Mouse (Mus musculus) forebrain, embryonic 11.5 days (tissue): ENCODE results near the gene Pla1a. TPM values are rescaled to one million over a fixed set of nuclear protein-coding genes. Genes with fewer than 3 reads are reported as not detected.
A peak's percentile ranks its signal among the peaks of the same experiment; 100 is the strongest.
"Not testable (repeated sequence)": the region's sequence is repeated elsewhere in the genome, so short reads cannot be mapped to it uniquely, and the experiment has no call there.

Source experiments
- ATAC-seq: fragments of 200-750 bp; cut with Nextera tagmentation; replicated peaks from 2 replicates; pipeline ENCODE4 v1.8.0; 2017; ENCODE audit warnings: moderate TSS enrichment; ENCODE audit not compliant: low FRiP score
- DNase-seq: peaks from one replicate; pipeline ENCODE4 v3.0.0-alpha.2; 2017; ENCODE audit warnings: low spot score
- H3K27ac ChIP-seq: fragments of 300-500 bp; sonication (generic); 2 replicates; pipeline ENCODE4 v1.5.1; 2014; ENCODE audit warnings: low read depth, low read length
- H3K27me3 ChIP-seq: fragments of 300-500 bp; sonication (generic); 2 replicates; pipeline ENCODE4 v1.6.1; 2014; ENCODE audit warnings: mild to moderate bottlenecking, low read length, mixed read lengths; ENCODE audit not compliant: control insufficient read depth, insufficient read depth
- H3K36me3 ChIP-seq: fragments of 300-500 bp; sonication (generic); 2 replicates; pipeline ENCODE4 v1.6.1; 2014; ENCODE audit warnings: mild to moderate bottlenecking, low read length, moderate library complexity, mixed read lengths; ENCODE audit not compliant: control insufficient read depth, insufficient read depth
- H3K4me1 ChIP-seq: fragments of 300-500 bp; sonication (generic); replicated peaks from 2 replicates; pipeline ENCODE4 v1.6.1; 2014; ENCODE audit warnings: low read length, mixed read lengths; ENCODE audit not compliant: control insufficient read depth, insufficient read depth
- H3K4me2 ChIP-seq: fragments of 300-500 bp; sonication (generic); 2 replicates; pipeline ENCODE4 v1.6.1; 2014; ENCODE audit warnings: low read depth, mild to moderate bottlenecking, low read length, moderate library complexity, mixed read lengths; ENCODE audit not compliant: severe bottlenecking
- H3K4me3 ChIP-seq: fragments of 300-500 bp; sonication (generic); 2 replicates; pipeline ENCODE4 v1.5.1; 2014; ENCODE audit warnings: low read depth, low read length
- H3K9ac ChIP-seq: fragments of 300-500 bp; sonication (generic); 2 replicates; pipeline ENCODE4 v1.6.1; 2014; ENCODE audit warnings: low read length
- H3K9me3 ChIP-seq: fragments of 300-500 bp; sonication (generic); 2 replicates; pipeline ENCODE4 v1.6.1; 2016; ENCODE audit warnings: low read length, mixed read lengths; ENCODE audit not compliant: control insufficient read depth
- WGBS: fragments of 180-500 bp; shearing (Covaris S2); extraction: QIAGEN DNeasy Blood & Tissue Kit; methylation state at CpG from one replicate; pipeline ENCODE4 v1.1.7; 2014; 5-methylcytosine and 5-hydroxymethylcytosine counted together
- polyA plus RNA-seq: library from polyadenylated mRNA; unstranded; fragments of >200 nt; fragmentation: Nextera tagmentation; extraction: Ambion mirVana; gene quantifications from 2 replicates; pipeline ENCODE4 v1.2.1, GENCODE M21; 2014

The Pla1a gene
- polyA plus RNA-seq, result 0.15 and 0.25 TPM in 2 replicates

DNA sequence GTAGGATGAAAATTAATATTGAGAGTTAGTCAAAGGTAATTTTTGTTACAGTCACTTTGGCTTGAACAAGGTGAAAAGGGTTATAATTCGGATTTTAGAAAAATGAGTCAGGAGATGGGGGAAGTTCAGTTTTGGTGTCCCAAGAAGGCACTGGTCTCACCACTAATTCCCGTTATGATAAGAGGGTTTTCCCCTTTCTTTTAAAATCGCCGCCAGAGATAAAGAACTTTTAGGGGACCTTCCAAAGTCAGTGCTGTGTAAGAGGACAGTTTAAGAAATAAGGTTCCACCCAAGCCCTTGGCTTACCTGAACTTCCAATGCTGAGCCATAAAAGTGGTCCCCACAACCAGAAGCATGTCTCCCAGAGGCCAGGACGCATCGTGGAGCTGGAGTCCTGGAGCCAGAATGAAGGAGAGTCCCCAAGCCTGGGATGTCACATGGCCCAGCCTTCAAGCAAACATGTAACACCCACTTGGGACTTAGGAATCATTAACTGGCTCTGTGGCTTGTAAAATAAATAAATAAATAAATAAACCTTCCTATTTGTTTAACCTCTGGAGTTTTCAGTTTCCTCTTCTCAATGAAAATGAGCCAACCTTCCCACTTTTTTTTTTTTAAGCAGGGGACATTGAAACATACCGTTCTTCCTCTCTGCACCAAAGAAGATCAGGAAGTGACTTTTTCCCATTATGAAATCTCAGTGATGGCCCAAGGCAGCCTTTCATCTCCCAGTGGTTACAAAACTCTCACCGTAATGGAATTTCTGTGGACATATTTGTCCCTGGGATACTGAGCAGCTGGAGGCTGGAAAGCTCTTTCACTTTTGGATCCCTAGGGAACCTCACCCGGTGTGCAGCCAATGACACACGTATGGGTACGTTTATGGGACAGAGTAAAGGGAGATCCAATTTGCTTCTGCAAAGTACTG lies at the start of gene Pla1a:
Pla1a (minus strand) TSS at position 648 of the 928 bp plus-strand sequence.
- WGBS, result 88% methylated on average over 11 of the region's 11 CpGs
- Histone ChIP-seq H3K36me3 (no peaks in the 10 kb centered on the region), H3K9me3 (no peaks in the 10 kb centered on the region), H3K4me3 (no peak within 1 kb of the TSS), H3K9ac (no peak within 1 kb of the TSS), H3K4me1 (no peaks in the 10 kb centered on the region), H3K4me2 (no peak within 1 kb of the TSS), H3K27ac (no peak within 1 kb of the TSS), H3K27me3 (no peaks in the 10 kb centered on the region)
- ATAC-seq (no peak), DNase-seq (no peak)

DNA sequence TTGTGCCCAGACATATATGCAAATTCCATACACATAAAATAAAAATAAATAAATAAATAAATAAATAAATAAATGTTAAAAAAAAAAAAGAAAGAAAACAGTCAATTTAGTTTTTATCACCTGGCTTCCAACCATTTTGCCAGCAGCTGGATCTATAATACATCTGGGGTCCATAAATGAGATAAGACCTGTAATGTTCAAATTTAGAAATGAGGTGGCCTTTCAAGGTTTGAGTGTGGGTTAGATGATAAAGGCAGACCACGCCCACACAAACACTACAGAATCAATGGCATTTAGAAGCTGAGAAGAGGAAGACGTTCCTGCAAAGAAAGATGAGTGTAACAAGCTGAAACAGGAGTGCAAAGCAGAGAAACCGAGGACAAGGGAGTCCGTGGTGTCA lies 48.4 kb upstream of the Pla1a start:
- Histone ChIP-seq H3K27me3 (peaks cover 4% of the 10 kb centered on the region; the same call in 1 of the 2 replicates), H3K27ac (no peak overlapping the region), H3K9me3 (no peaks in the 10 kb centered on the region)

DNA sequence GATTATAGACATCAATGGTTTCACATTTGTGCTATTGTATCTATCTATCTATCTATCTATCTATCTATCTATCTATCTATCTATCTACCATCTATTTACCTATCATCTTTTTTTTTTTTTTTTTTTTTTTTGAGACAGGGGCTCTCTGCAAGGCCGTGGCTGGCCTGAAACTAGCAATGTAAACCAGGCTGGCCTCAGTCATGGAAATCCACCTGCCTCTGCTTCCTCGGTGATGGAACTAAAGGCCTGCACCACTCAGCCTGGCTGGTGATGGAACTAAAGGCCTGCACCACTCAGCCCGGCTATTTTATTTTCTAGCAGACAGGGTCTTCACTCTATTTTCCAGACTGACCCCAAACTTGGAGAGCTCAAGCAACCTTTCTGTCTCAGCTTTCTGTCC lies 45.4 kb upstream of the Pla1a start:
- no peak overlapping the region for H3K4me2 ChIP-seq
- no peak overlapping the region for H3K4me3 ChIP-seq
- WGBS, result 88% methylated on average over 3 of the region's 3 CpGs
- no peak overlapping the region for H3K27ac ChIP-seq
- H3K9ac ChIP-seq, result no peak overlapping the region
- H3K36me3 ChIP-seq, result no peaks in the 10 kb centered on the region
- H3K4me1 ChIP-seq, result peaks cover 2% of the 10 kb centered on the region; the same call in 1 of the 2 replicates
- no peaks in the 10 kb centered on the region for H3K9me3 ChIP-seq
- ATAC-seq (no peak), DNase-seq (no peak)
- peaks cover under 1% of the 10 kb centered on the region; the same call in 1 of the 2 replicates for H3K27me3 ChIP-seq

More for the DNA sequence above, 48.4 kb upstream of the Pla1a start:
- 77% methylated on average over 4 of the region's 4 CpGs for WGBS
- H3K9ac ChIP-seq, result no peak overlapping the region
- H3K36me3 ChIP-seq, result no peaks in the 10 kb centered on the region
- DNase-seq (no peak), ATAC-seq (no peak)
- no peak overlapping the region for H3K4me2 ChIP-seq
- H3K4me3 ChIP-seq, result no peak overlapping the region
- H3K4me1 ChIP-seq, result peaks cover 2% of the 10 kb centered on the region; the same call in 1 of the 2 replicates

DNA sequence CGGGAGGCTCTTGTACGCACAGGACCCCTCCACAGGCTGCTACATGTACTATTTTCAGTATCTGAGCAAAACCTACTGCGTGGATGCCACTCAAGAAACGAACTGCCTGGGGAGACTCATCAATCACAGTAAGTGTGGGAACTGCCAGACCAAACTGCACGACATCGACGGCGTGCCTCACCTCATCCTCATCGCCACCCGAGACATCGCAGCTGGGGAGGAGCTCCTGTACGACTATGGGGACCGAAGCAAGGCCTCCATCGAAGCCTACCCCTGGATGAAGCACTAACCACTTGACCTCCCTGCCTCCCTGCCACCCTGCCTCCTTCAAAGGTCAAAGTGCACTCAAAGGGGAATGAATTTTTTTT lies 44.3 kb upstream of the Pla1a start:
- H3K4me3 ChIP-seq, DNase-seq, ATAC-seq, H3K36me3 ChIP-seq, H3K9me3 ChIP-seq, H3K27ac ChIP-seq, H3K27me3 ChIP-seq, H3K4me1 ChIP-seq: not testable (repeated sequence)
- Histone ChIP-seq H3K9ac (0 out of 2 replicates have a peak overlapping the region, but pooled peaks have one; percentile 37), H3K4me2 (peak overlapping the region; percentile 63)
- WGBS, result 65% methylated on average over 14 of the region's 14 CpGs

DNA sequence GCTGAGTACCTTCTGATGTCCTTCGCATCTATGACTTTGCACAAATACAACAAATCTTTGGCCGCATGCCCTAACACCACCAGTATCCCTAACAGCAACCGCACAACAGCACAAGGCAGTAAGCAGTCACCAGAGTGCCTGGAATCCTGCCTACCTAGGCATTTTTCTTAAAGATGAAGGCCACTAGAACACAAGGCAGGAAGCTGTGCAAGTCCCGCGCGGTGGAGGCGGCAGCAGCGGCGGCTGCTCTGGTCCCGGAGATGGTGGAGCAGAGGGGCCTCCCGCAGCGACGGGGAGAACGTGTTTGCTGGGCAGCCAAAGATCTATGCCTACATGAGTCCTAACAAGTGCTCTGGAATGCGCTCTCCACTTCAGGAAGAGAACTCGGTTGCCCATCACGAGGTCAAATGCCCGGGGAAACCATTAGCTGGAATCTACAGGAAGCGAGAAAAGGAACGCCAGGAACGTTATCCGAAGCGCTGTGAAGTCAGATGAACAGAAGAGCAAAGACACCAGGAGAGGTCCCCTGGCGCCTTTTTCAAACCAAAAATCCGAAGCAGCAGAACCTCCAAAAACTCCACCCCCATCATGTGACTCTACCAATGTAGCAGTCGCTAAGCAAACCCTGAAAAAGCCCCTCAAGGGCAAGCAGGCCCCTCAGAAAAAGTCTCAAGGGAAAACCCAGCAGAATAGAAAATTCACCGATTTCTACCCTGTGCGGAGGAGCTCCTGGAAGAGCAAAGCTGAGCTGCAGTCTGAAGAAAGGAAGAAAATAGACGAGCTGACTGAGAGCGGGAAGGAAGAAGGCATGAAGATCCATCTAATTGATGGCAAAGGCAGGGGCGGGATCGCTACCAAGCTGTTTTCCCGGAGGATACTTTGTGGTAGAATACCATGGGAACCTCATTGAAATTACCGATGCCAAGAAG lies 43.6 kb upstream of the Pla1a start:
- no peak; the same call in 1 of the 2 replicates for ATAC-seq
- H3K9me3 ChIP-seq, result no peaks in the 10 kb centered on the region
- peaks cover 2% of the 10 kb centered on the region; the same call in 1 of the 2 replicates for H3K4me1 ChIP-seq
- H3K4me2 ChIP-seq, result peak overlapping the region; percentile 63
- H3K27ac ChIP-seq, result no peak overlapping the region
- H3K9ac ChIP-seq, result peak overlapping the region; percentile 37
- no peaks in the 10 kb centered on the region for H3K27me3 ChIP-seq
- WGBS, result 11% methylated on average over 34 of the region's 34 CpGs
- DNase-seq, result peak; percentile 69
- peak overlapping the region; percentile 23 for H3K4me3 ChIP-seq
- no peaks in the 10 kb centered on the region for H3K36me3 ChIP-seq

DNA sequence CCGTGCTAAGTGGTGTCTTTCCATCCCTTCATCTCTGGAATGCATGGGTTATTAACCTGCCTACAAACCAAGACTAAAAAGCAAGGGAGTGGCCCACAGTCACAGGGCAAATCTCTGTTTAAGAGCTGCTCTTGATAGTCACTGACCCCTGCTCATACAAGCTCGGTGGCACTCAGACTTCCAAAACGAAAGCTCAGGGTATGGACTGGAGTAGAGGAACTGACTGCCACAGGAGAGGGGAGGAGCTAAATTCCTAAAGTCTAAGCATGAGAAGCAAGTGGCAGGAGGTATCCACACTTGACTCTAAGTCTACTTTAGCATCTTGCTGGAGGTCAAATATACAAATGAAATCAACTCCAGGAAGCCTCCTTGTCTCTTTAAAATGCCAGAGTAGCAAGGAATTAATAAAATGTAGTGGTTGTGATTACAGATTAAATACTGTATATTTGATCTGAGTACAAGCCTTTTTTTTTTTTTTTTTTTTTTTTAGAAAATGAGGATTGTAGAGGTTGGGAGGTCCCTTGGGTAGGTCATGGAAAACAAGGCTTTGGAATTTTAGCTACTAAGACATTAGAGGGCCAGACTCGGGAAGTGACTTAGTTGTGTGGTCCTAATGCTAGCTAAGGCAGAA lies 42.9 kb upstream of the Pla1a start:
- no peaks in the 10 kb centered on the region for H3K9me3 ChIP-seq
- no peak overlapping the region for H3K4me3 ChIP-seq
- H3K36me3 ChIP-seq, result no peaks in the 10 kb centered on the region
- no peak overlapping the region; the same call in 1 of the 2 replicates for H3K9ac ChIP-seq
- H3K27me3 ChIP-seq, result no peaks in the 10 kb centered on the region
- H3K27ac ChIP-seq, result no peak overlapping the region
- peak overlapping the region; percentile 63; the same call in 1 of the 2 replicates for H3K4me2 ChIP-seq
- WGBS, result 60% methylated on average over 4 of the region's 4 CpGs
- ATAC-seq (no peak), DNase-seq (no peak)
- H3K4me1 ChIP-seq, result peaks cover 2% of the 10 kb centered on the region; the same call in 1 of the 2 replicates

DNA sequence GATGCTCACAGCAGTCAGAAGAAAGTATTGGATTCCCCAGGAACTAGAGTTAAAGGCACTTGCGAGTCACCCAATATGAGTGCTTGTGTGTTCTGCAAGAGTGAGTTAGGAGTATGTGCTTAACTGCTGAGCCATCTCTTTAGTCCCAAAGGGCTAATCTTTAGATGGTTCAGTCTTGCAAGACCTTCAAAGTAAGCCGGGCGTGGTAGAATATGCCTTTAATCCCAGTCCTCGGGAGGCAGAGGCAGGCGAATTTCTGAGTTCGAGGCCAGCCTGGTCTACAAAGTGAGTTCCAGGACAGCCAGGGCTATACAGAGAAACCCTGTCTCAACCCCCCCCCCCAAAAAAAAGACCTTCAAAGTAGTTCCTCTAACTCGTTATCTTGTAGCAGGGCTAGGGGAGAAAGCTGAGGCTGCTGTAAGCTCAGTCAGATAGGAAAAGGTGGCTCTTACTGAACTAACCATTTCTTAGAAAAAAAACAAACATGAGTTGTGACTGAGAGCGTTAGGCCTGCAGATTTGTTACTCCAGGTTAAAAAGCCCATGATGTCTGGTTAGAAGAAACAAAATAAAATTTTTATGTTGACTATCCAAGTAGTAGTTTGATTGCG lies 41.8 kb upstream of the Pla1a start:
- Histone ChIP-seq H3K27me3 (no peaks in the 10 kb centered on the region), H3K9ac (no peak overlapping the region), H3K4me1 (peaks cover 2% of the 10 kb centered on the region; the same call in 1 of the 2 replicates), H3K9me3 (no peaks in the 10 kb centered on the region), H3K4me2 (no peak overlapping the region), H3K27ac (no peak overlapping the region), H3K36me3 (no peaks in the 10 kb centered on the region), H3K4me3 (no peak overlapping the region)
- ATAC-seq (no peak), DNase-seq (no peak)
- 88% methylated on average over 9 of the region's 9 CpGs for whole genome bisulfite sequencing
